Mouse (Mus musculus) myocyte (in vitro differentiated cells): ENCODE measurements around the gene Smyd1.

Source experiments
- E2F4 ChIP-seq: IDR thresholded peaks from one replicate; pipeline ENCODE4 v1.6.1; 2011; ENCODE audit warnings: mild to moderate bottlenecking, control low read depth, moderate library complexity; ENCODE audit not compliant: insufficient read depth
- MAX ChIP-seq: IDR thresholded peaks from one replicate; pipeline ENCODE4 v1.6.1; 2011; ENCODE audit warnings: low read depth, mild to moderate bottlenecking, control low read depth
- MYOD1 ChIP-seq, 3 experiments: IDR thresholded peaks; one replicate each; pipeline ENCODE4 v1.6.1; 2011; ENCODE audit warnings: control low read depth in 2 of 3, low read depth in 2 of 3, mild to moderate bottlenecking in 2 of 3, moderate library complexity in 1 of 3; ENCODE audit not compliant: insufficient read length in 2 of 3, control insufficient read depth in 1 of 3
- MYOG ChIP-seq, 3 experiments: IDR thresholded peaks; one replicate each; pipeline ENCODE4 v1.6.1; 2011; ENCODE audit warnings: control low read depth in 2 of 3, low read depth in 2 of 3, mild to moderate bottlenecking in 2 of 3; ENCODE audit not compliant: insufficient read length in 2 of 3, control insufficient read depth in 1 of 3, insufficient read depth in 1 of 3
- POLR2A ChIP-seq: IDR thresholded peaks from one replicate; pipeline ENCODE4 v1.6.1; 2011; ENCODE audit warnings: low read depth, mild to moderate bottlenecking, control low read depth, moderate library complexity; ENCODE audit not compliant: insufficient read length
- POLR2AphosphoS2 ChIP-seq: IDR thresholded peaks from one replicate; pipeline ENCODE4 v1.6.1; 2011; ENCODE audit warnings: low read depth, control low read depth; ENCODE audit not compliant: insufficient read length
- REST ChIP-seq: IDR thresholded peaks from one replicate; pipeline ENCODE4 v1.6.1; 2011; ENCODE audit warnings: mild to moderate bottlenecking, control low read depth, moderate library complexity; ENCODE audit not compliant: insufficient read depth, insufficient read length
- SRF ChIP-seq: IDR thresholded peaks from one replicate; pipeline ENCODE4 v1.6.1; 2011; ENCODE audit warnings: low read depth; ENCODE audit not compliant: control insufficient read depth, insufficient read length
- TCF12 ChIP-seq: IDR thresholded peaks from one replicate; pipeline ENCODE4 v1.6.1; 2011; ENCODE audit warnings: mild to moderate bottlenecking, control low read depth; ENCODE audit not compliant: poor library complexity, insufficient read depth, severe bottlenecking
- TCF3 ChIP-seq: IDR thresholded peaks from one replicate; pipeline ENCODE4 v1.6.1; 2011; ENCODE audit warnings: low read depth, control low read depth; ENCODE audit not compliant: insufficient read length
- USF1 ChIP-seq: IDR thresholded peaks from one replicate; pipeline ENCODE4 v1.6.1; 2011; ENCODE audit warnings: low read depth, mild to moderate bottlenecking, control low read depth, moderate library complexity

DNA sequence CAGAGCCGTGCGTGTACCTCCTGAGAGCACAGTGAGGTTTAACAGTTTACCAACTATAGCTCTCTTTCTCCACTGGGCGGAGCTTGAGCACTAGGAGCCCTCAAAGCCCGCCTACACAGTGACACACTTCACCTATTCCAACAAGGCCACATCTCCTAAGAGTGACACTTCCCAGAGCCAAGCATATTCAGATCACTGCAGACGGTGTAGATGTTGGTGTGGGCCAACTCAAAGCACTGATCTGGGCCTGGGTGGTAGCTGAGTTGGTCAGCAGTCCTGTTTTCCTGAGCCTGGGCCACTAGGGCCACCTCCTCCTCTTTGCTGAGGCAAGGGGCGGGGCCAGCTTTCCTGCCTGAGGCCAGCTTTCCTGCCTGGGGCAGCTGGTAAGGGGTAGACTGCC, 157.6 kb downstream of the Smyd1 start:
- no peak for TF ChIP-seq POLR2A
- no peak for TF ChIP-seq E2F4
- TF ChIP-seq REST = no peak
- no peak for TF ChIP-seq MAX
- no peak for TF ChIP-seq SRF
- TF ChIP-seq TCF12 = no peak
- TF ChIP-seq MYOG (IDR thresholded peaks at IDR 0.05; ENCODE audit: control insufficient read depth in 1 of 3, insufficient read depth in 1 of 3, insufficient read length in 2 of 3, low read depth in 2 of 3) = no peak
- TF ChIP-seq USF1 = no peak
- no peak for TF ChIP-seq TCF3
- no peak for TF ChIP-seq POLR2AphosphoS2
- no peak for TF ChIP-seq MYOD1 (IDR thresholded peaks at IDR 0.05; ENCODE audit: control insufficient read depth in 1 of 3, insufficient read length in 2 of 3, low read depth in 2 of 3)
